Mouse (Mus musculus): ENCODE results near the gene Gdpd5.

GRCm38 (mm10) chr7:99358371-99358770 is 22.8 kb upstream of the Gdpd5 start:
- TF ChIP-seq CTCF (IDR thresholded peaks at IDR 0.05; ENCODE audit: low read depth) (no peak), EP300 (IDR thresholded peaks at IDR 0.05; ENCODE audit: low read depth) (no peak)
